Mouse (Mus musculus): ENCODE measurements at regions not wholly inside any gene's neighbourhood (a gene's known extent, or its start where the extent isn't known, plus 50 kb on each side); places are given as distances from the start of the nearest gene placed in this dataset.
A peak's percentile ranks its signal among the peaks of the same experiment; 100 is the strongest.

- ATAC-seq (ENCODE audit: insufficient read depth): no peak
- Histone ChIP-seq H3K27me3 (peaks cover 33% of the 10 kb centered on the region; the same call in 1 of the 2 replicates), H3K9ac (no peak overlapping the region), H3K4me3 (replicated peaks) (no peak overlapping the region), H3K4me2 (no peak overlapping the region), H3K9me3 (replicated peaks) (no peaks in the 10 kb centered on the region), H3K4me1 (replicated peaks) (peaks cover 25% of the 10 kb centered on the region), H3K27ac (replicated peaks) (no peak overlapping the region), H3K36me3 (replicated peaks) (no peaks in the 10 kb centered on the region)
- WGBS (ENCODE audit: insufficient replicate concordance): 17% methylated on average over 5 of the region's 5 CpGs
Measured at GRCm38 (mm10) chr12:8844748-8845147, 73.6 kb downstream of the Sdc1 start.

- Histone ChIP-seq H3K36me3 (replicated peaks) (no peaks in the 10 kb centered on the region), H3K4me3 (replicated peaks) (no peak overlapping the region), H3K27me3 (peaks cover 38% of the 10 kb centered on the region; the same call in 1 of the 2 replicates), H3K4me1 (replicated peaks) (peaks cover 18% of the 10 kb centered on the region), H3K9ac (no peak overlapping the region), H3K4me2 (no peak overlapping the region), H3K9me3 (replicated peaks) (no peaks in the 10 kb centered on the region), H3K27ac (replicated peaks) (no peak overlapping the region)
- WGBS (ENCODE audit: insufficient replicate concordance): 64% methylated on average over 8 of the region's 8 CpGs
- no peak for ATAC-seq (ENCODE audit: insufficient read depth)
Measured at GRCm38 (mm10) chr12:8845443-8845842, 74.3 kb downstream of the Sdc1 start.

- Histone ChIP-seq H3K9me3 (replicated peaks) (no peaks in the 10 kb centered on the region), H3K4me2 (no peak overlapping the region), H3K4me1 (replicated peaks) (peaks cover 11% of the 10 kb centered on the region), H3K4me3 (replicated peaks) (no peak overlapping the region), H3K27ac (replicated peaks) (no peak overlapping the region), H3K27me3 (peaks cover 39% of the 10 kb centered on the region), H3K36me3 (replicated peaks) (no peaks in the 10 kb centered on the region), H3K9ac (no peak overlapping the region)
- 43% methylated on average over 16 of the region's 16 CpGs for WGBS (ENCODE audit: insufficient replicate concordance)
- ATAC-seq (ENCODE audit: insufficient read depth): no peak
Measured at GRCm38 (mm10) chr12:8846425-8847226, 74.8 kb upstream of the Laptm4a start.

GRCm38 (mm10) chr12:8847227-8847857 is 74.1 kb upstream of the Laptm4a start:
- Histone ChIP-seq H3K4me1 (replicated peaks) (peaks cover 4% of the 10 kb centered on the region), H3K27ac (replicated peaks) (no peak overlapping the region), H3K27me3 (peaks cover 43% of the 10 kb centered on the region), H3K4me2 (no peak overlapping the region), H3K9ac (no peak overlapping the region), H3K9me3 (replicated peaks) (no peaks in the 10 kb centered on the region), H3K36me3 (replicated peaks) (no peaks in the 10 kb centered on the region), H3K4me3 (replicated peaks) (no peak overlapping the region)
- WGBS (ENCODE audit: insufficient replicate concordance): 53% methylated on average over 10 of the region's 10 CpGs
- ATAC-seq (ENCODE audit: insufficient read depth): no peak

- ATAC-seq (ENCODE audit: insufficient read depth): peak; percentile 57
- Histone ChIP-seq H3K9ac (no peak overlapping the region), H3K4me1 (replicated peaks) (peaks cover 3% of the 10 kb centered on the region; the same call in 1 of the 2 replicates), H3K4me2 (no peak overlapping the region), H3K27me3 (peaks cover 43% of the 10 kb centered on the region), H3K27ac (replicated peaks) (no peak overlapping the region), H3K9me3 (replicated peaks) (no peaks in the 10 kb centered on the region), H3K4me3 (replicated peaks) (no peak overlapping the region), H3K36me3 (replicated peaks) (no peaks in the 10 kb centered on the region)
- 62% methylated on average over 8 of the region's 8 CpGs for WGBS (ENCODE audit: insufficient replicate concordance)
Measured at GRCm38 (mm10) chr12:8847858-8848383, 73.5 kb upstream of the Laptm4a start.

GRCm38 (mm10) chr12:8853858-8854257 is 67.6 kb upstream of the Laptm4a start:
- no peak for ATAC-seq (ENCODE audit: insufficient read depth)

GRCm38 (mm10) chr12:8854401-8854800 is 67.1 kb upstream of the Laptm4a start:
- WGBS (ENCODE audit: insufficient replicate concordance): 48% methylated on average over 4 of the region's 4 CpGs
- H3K9me3 ChIP-seq (replicated peaks): no peaks in the 10 kb centered on the region
- no peak for ATAC-seq (ENCODE audit: insufficient read depth)

More at GRCm38 (mm10) chr12:8853858-8854257, 67.6 kb upstream of the Laptm4a start:
- H3K36me3 ChIP-seq (replicated peaks): no peaks in the 10 kb centered on the region
- H3K27me3 ChIP-seq: peaks cover 18% of the 10 kb centered on the region; the same call in 1 of the 2 replicates
- no peak overlapping the region for H3K9ac ChIP-seq
- no peak overlapping the region for H3K4me2 ChIP-seq
- H3K27ac ChIP-seq (replicated peaks): no peak overlapping the region
- H3K9me3 ChIP-seq (replicated peaks): no peaks in the 10 kb centered on the region
- WGBS (ENCODE audit: insufficient replicate concordance): 56% methylated on average over 4 of the region's 4 CpGs
- H3K4me3 ChIP-seq (replicated peaks): no peak overlapping the region
- H3K4me1 ChIP-seq (replicated peaks): no peaks in the 10 kb centered on the region

GRCm38 (mm10) chr12:8855119-8855518 is 66.3 kb upstream of the Laptm4a start:
- H3K27me3 ChIP-seq: peaks cover 7% of the 10 kb centered on the region; the same call in 1 of the 2 replicates
- H3K36me3 ChIP-seq (replicated peaks): no peaks in the 10 kb centered on the region
- WGBS (ENCODE audit: insufficient replicate concordance): 46% methylated on average over 5 of the region's 5 CpGs
- no peak overlapping the region for H3K9ac ChIP-seq
- H3K4me2 ChIP-seq: no peak overlapping the region
- no peak for ATAC-seq (ENCODE audit: insufficient read depth)
- H3K9me3 ChIP-seq (replicated peaks): no peaks in the 10 kb centered on the region
- H3K4me1 ChIP-seq (replicated peaks): no peaks in the 10 kb centered on the region
- H3K4me3 ChIP-seq (replicated peaks): no peak overlapping the region
- no peak overlapping the region for H3K27ac ChIP-seq (replicated peaks)

More at GRCm38 (mm10) chr12:8854401-8854800, 67.1 kb upstream of the Laptm4a start:
- Histone ChIP-seq H3K36me3 (replicated peaks) (no peaks in the 10 kb centered on the region), H3K27ac (replicated peaks) (no peak overlapping the region), H3K4me3 (replicated peaks) (no peak overlapping the region), H3K9ac (no peak overlapping the region), H3K27me3 (peaks cover 14% of the 10 kb centered on the region; the same call in 1 of the 2 replicates), H3K4me2 (no peak overlapping the region), H3K4me1 (replicated peaks) (no peaks in the 10 kb centered on the region)

- no peaks in the 10 kb centered on the region for H3K4me1 ChIP-seq (replicated peaks)
- no peak overlapping the region for H3K4me3 ChIP-seq (replicated peaks)
- 20% methylated on average over 1 of the region's 1 CpGs for WGBS (ENCODE audit: insufficient replicate concordance)
- H3K4me2 ChIP-seq: no peak overlapping the region
- peaks cover 6% of the 10 kb centered on the region; the same call in 1 of the 2 replicates for H3K27me3 ChIP-seq
- H3K27ac ChIP-seq (replicated peaks): no peak overlapping the region
- H3K36me3 ChIP-seq (replicated peaks): no peaks in the 10 kb centered on the region
- no peak overlapping the region for H3K9ac ChIP-seq
- ATAC-seq (ENCODE audit: insufficient read depth): no peak
- no peaks in the 10 kb centered on the region for H3K9me3 ChIP-seq (replicated peaks)
Measured at GRCm38 (mm10) chr12:8856051-8856543, 65.4 kb upstream of the Laptm4a start.

- Histone ChIP-seq H3K4me2 (no peak overlapping the region), H3K4me3 (replicated peaks) (no peak overlapping the region), H3K4me1 (replicated peaks) (no peaks in the 10 kb centered on the region), H3K9me3 (replicated peaks) (no peaks in the 10 kb centered on the region), H3K27me3 (no peaks in the 10 kb centered on the region), H3K27ac (replicated peaks) (no peak overlapping the region), H3K9ac (no peak overlapping the region), H3K36me3 (replicated peaks) (no peaks in the 10 kb centered on the region)
- ATAC-seq (ENCODE audit: insufficient read depth): no peak
- WGBS (ENCODE audit: insufficient replicate concordance): 52% methylated on average over 8 of the region's 8 CpGs
Measured at GRCm38 (mm10) chr12:8857308-8857707, 64.2 kb upstream of the Laptm4a start.

GRCm38 (mm10) chr12:8858748-8859147 is 62.7 kb upstream of the Laptm4a start:
- Histone ChIP-seq H3K4me2 (no peak overlapping the region), H3K4me1 (replicated peaks) (no peaks in the 10 kb centered on the region), H3K36me3 (replicated peaks) (no peaks in the 10 kb centered on the region), H3K9me3 (replicated peaks) (no peaks in the 10 kb centered on the region), H3K27me3 (peaks cover 8% of the 10 kb centered on the region; the same call in 1 of the 2 replicates), H3K9ac (no peak overlapping the region), H3K27ac (replicated peaks) (no peak overlapping the region), H3K4me3 (replicated peaks) (no peak overlapping the region)
- 41% methylated on average over 7 of the region's 7 CpGs for WGBS (ENCODE audit: insufficient replicate concordance)
- ATAC-seq (ENCODE audit: insufficient read depth): no peak
